Mouse (Mus musculus): ENCODE measurements around the gene Cpz.

GRCm38 (mm10) chr5:35470885-35471528 lies 54.5 kb downstream of the Cpz start:
- TF ChIP-seq CTCF (IDR thresholded peaks at IDR 0.05; ENCODE audit: low read depth) = no peak
- no peak for TF ChIP-seq EP300 (IDR thresholded peaks at IDR 0.05; ENCODE audit: low read depth)

All from liver, embryonic 14.5 days (tissue).